Mouse (Mus musculus) left cerebral cortex, adult 2 months (tissue): Measurements from ENCODE around the gene Myh14. TPM values are rescaled to one million over a fixed set of nuclear protein-coding genes. Genes with fewer than 3 reads are reported as not detected.
"Not testable (repeated sequence)": the region's sequence is repeated elsewhere in the genome, so short reads cannot be mapped to it uniquely, and the experiment has no call there.

Experiments
- DNase-seq, 2 experiments: peaks; one replicate each; pipeline ENCODE4 v3.0.0; 2021 to 2022; ENCODE audit warnings: low spot score in 2 of 2, mixed read lengths in 1 of 2; ENCODE audit errors: extremely low spot score in 1 of 2
- H3K27ac ChIP-seq: fragments of 200-600 bp; 2 replicates; pipeline ENCODE4 v1.8.1; 2022
- H3K4me3 ChIP-seq: fragments of 200-600 bp; 2 replicates; pipeline ENCODE4 v1.8.1; 2022
- CTCF ChIP-seq: fragments of 200-600 bp; IDR thresholded peaks from 2 replicates; pipeline ENCODE4 v1.8.1; 2022; ENCODE audit warnings: antibody characterized with exemption, mild to moderate bottlenecking, moderate library complexity
- intact Hi-C: fragments of 180-260 bp; cut with DNase I; formaldehyde crosslinking; loops from one replicate; pipeline ENCODE4 v1.15.1; 2025
- long read RNA-seq, 2 experiments: library from polyadenylated mRNA; stranded (forward); transcript quantifications; one replicate each; pipeline ENCODE4 v2.0.0; 2021; ENCODE audit warnings: borderline mapping rate in 2 of 2
- total RNA-seq, 2 experiments: library from RNA; stranded (reverse); gene quantifications; 2 replicates each; pipeline ENCODE4 v1.2.3; 2021

The Myh14 gene
- 10 to 100 TPM; 21.1 to 21.4 TPM for total RNA-seq
- long read RNA-seq, experiment 1, full-length matches to known transcripts = 5 of 37 reads
- long read RNA-seq, experiment 1, partial matches to known transcripts = 11 of 37 reads
- long read RNA-seq, experiment 1, other reads (novel, unspliced or antisense) = 21 of 37 reads
- long read RNA-seq, experiment 2, full-length matches to known transcripts = 14 of 62 reads
- long read RNA-seq, experiment 2, partial matches to known transcripts = 18 of 62 reads
- long read RNA-seq, experiment 2, other reads (novel, unspliced or antisense) = 30 of 62 reads

- no peak; the same call in 1 of the 2 replicates for TF ChIP-seq CTCF
- Histone ChIP-seq H3K4me3 (peak within 1 kb of the TSS; percentile 42), H3K27ac (peak within 1 kb of the TSS; percentile 65)
- intact Hi-C loops = no loop called here
- peak; percentile 87 to 90 for DNase-seq
Observed at GRCm38 (mm10) chr7:44670803-44671202, at the start of gene Myh14. Gene Myh14 (minus strand): TSS chr7:44670843.

GRCm38 (mm10) chr7:44709881-44710280 lies 39.2 kb upstream of the Myh14 start:
- no peak overlapping the region for H3K27ac ChIP-seq
- intact Hi-C loops = no loop called here
- no peak for DNase-seq
- no peak overlapping the region for H3K4me3 ChIP-seq
- no peak; the same call in 1 of the 2 replicates for TF ChIP-seq CTCF

- Histone ChIP-seq H3K27ac (no peak within 1 kb of the TSS), H3K4me3 (no peak within 1 kb of the TSS)
- DNase-seq = no peak
- intact Hi-C loops = no loop called here
- TF ChIP-seq CTCF = no peak
Observed at GRCm38 (mm10) chr7:44708574-44708973, 37.9 kb upstream of the Myh14 start, which contains the start of gene Izumo2. Gene Izumo2 (plus strand): TSS chr7:44708742.

- H3K27ac ChIP-seq, intact Hi-C loops, H3K4me3 ChIP-seq, DNase-seq: not testable (repeated sequence)
Observed at GRCm38 (mm10) chr7:44708093-44708492, 37.5 kb upstream of the Myh14 start.

- no peak for DNase-seq
- no peak for TF ChIP-seq CTCF
- Histone ChIP-seq H3K4me3 (no peak overlapping the region), H3K27ac (no peak overlapping the region)
- intact Hi-C loops = no loop called here
Observed at GRCm38 (mm10) chr7:44707169-44707675, 36.6 kb upstream of the Myh14 start.

GRCm38 (mm10) chr7:44706322-44706721 lies 35.7 kb upstream of the Myh14 start:
- no peak overlapping the region for H3K4me3 ChIP-seq
- DNase-seq = no peak
- no peak overlapping the region for H3K27ac ChIP-seq
- TF ChIP-seq CTCF = no peak
- intact Hi-C loops = no loop called here

- TF ChIP-seq CTCF = no peak; the same call in 1 of the 2 replicates
- DNase-seq = no peak
- intact Hi-C loops = no loop called here
- H3K4me3 ChIP-seq = no peak overlapping the region
- no peak overlapping the region for H3K27ac ChIP-seq
Observed at GRCm38 (mm10) chr7:44705086-44705485, 34.4 kb upstream of the Myh14 start.

- intact Hi-C loops = loop anchor here (5.0 kb wide), 1 partner anchor 37 kb away; no protein-coding TSS in a partner anchor
- TF ChIP-seq CTCF = peak; percentile 63
- DNase-seq = peak in 1 of 2 experiments; percentile 18
- Histone ChIP-seq H3K4me3 (no peak overlapping the region), H3K27ac (no peak overlapping the region)
Observed at GRCm38 (mm10) chr7:44704363-44704762, 33.7 kb upstream of the Myh14 start.

- TF ChIP-seq CTCF = no peak
- Histone ChIP-seq H3K27ac (no peak overlapping the region), H3K4me3 (no peak overlapping the region)
- intact Hi-C loops = loop anchor here (5.0 kb wide), 1 partner anchor 36 kb away; no protein-coding TSS in a partner anchor
- no peak for DNase-seq
Observed at GRCm38 (mm10) chr7:44702985-44703384, 32.3 kb upstream of the Myh14 start.

- intact Hi-C loops = loop anchor here (5.0 kb wide), 1 partner anchor 35 kb away; no protein-coding TSS in a partner anchor
- Histone ChIP-seq H3K4me3 (no peak overlapping the region), H3K27ac (no peak overlapping the region)
- peak; percentile 17 for DNase-seq
- peak; percentile 59 for TF ChIP-seq CTCF
Observed at GRCm38 (mm10) chr7:44701921-44702320, 31.3 kb upstream of the Myh14 start.

GRCm38 (mm10) chr7:44697980-44698379 lies 27.3 kb upstream of the Myh14 start:
- intact Hi-C loops = no loop called here
- DNase-seq = no peak
- no peak for TF ChIP-seq CTCF
- Histone ChIP-seq H3K27ac (no peak overlapping the region), H3K4me3 (no peak overlapping the region)

GRCm38 (mm10) chr7:44697191-44697710 lies 26.6 kb upstream of the Myh14 start:
- DNase-seq = no peak
- intact Hi-C loops = no loop called here
- TF ChIP-seq CTCF = no peak
- H3K4me3 ChIP-seq = no peak overlapping the region
- H3K27ac ChIP-seq = no peak overlapping the region
